Mouse (Mus musculus): Measurements from ENCODE around the gene Dclk3.

GRCm38 (mm10) chr9:111429363-111429750 is 9.5 kb upstream of the Dclk3 start:
- TF ChIP-seq CTCF (IDR thresholded peaks at IDR 0.05; ENCODE audit: low read depth, low read length) (no peak), GATA2 (IDR thresholded peaks at IDR 0.05; ENCODE audit: borderline replicate concordance, low read depth, low read length) (no peak), GATA1 (IDR thresholded peaks at IDR 0.05; ENCODE audit: borderline replicate concordance, low read length) (no peak), TAL1 (conservative IDR thresholded peaks at IDR 0.05; ENCODE audit: low read depth, low read length) (no peak)

Measured in G1E (cell line).